Comparison of ENCODE assay signal across 8 mouse cellular contexts in the genomic region with DNA sequence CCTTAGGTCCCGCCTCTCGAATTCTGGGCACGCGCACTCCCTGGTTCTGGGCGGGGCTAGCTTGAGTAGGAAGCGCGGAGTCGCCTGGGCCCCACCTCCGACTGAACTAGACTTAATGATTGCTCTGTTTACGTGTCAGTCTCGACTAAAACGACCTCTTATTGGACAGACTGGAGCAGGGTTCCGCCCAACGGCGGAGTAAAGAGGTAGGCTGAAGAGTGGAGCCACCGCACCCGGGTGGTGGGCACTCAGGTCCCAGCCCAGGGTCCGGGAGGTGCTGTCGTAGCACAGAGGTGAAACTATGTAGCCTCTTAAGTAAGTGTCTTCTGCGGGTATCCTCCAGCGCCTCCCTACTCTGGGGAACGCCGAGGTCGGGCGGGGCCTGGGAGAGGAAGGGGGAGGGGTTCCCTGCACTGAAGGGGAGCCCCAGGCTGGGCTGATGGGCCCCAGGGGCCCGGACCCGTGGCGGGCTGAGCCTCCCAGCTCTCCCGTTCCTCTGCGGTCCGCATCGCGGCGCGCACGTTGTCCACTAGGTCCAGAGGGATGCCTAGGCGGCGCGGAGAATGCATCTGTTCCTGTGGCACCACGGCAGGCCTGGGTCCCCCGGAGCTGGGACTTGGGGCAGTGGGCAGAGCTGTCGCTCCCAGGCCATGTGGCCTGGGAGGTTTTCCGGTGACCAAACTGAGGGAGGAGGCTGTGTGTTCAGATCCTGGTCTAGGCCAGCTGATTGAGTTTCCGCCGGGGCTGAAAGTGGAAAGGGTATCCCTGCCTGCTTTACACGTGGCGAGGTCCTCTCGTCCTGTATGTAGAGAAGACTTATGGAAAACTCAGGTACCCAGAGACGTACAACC. TPM values are rescaled to one million over a fixed set of nuclear protein-coding genes. Genes with fewer than 3 reads are reported as not detected.
DNase-seq lines count a peak whose midpoint lies in the region; ATAC-seq lines count a peak whose summit lies in the region.

A gene (plus strand): TSS at position 190 of the 851 bp plus-strand sequence.

- H3K4me3 ChIP-seq in forebrain, embryonic 14.5 days (ENCODE audit: low read depth, low read length): peak within 1 kb of the TSS; percentile 77
- peak within 1 kb of the TSS; percentile 89 for H3K4me3 ChIP-seq in neural tube, embryonic 15.5 days (replicated peaks)

- peak; percentile 99 for ATAC-seq in forebrain, embryonic 14.5 days
- peak; percentile 98 for ATAC-seq in neural tube, embryonic 15.5 days (ENCODE audit: low FRiP score)

- peaks cover 29% of the 10 kb centered on the region for H3K27me3 ChIP-seq in forebrain, embryonic 14.5 days (replicated peaks; ENCODE audit: control insufficient read depth, insufficient read depth, low read length)
- peaks cover 38% of the 10 kb centered on the region for H3K27me3 ChIP-seq in neural tube, embryonic 15.5 days (replicated peaks)

- no peaks in the 10 kb centered on the region for H3K9me3 ChIP-seq in forebrain, embryonic 14.5 days (replicated peaks; ENCODE audit: control insufficient read depth, low read length)
- H3K9me3 ChIP-seq in neural tube, embryonic 15.5 days (replicated peaks): no peaks in the 10 kb centered on the region

- peak; percentile 98 for DNase-seq in ES-CJ7 (ENCODE audit: low read depth, low spot score)
- DNase-seq in cerebellum, adult 11 months: peak; percentile 92
- DNase-seq in forebrain, embryonic 14.5 days (ENCODE audit: low spot score): peak; percentile 98
- DNase-seq in heart, postnatal 14 days: peak; percentile 91 to 95
- peak; percentile 97 for DNase-seq in layer of hippocampus, adult 11-12 months (ENCODE audit: low spot score)
- peak; percentile 97 for DNase-seq in lung, adult 18-20 months
- peak; percentile 92 for DNase-seq in testis, postnatal 14 days (ENCODE audit: low spot score)

- H3K4me1 ChIP-seq in forebrain, embryonic 14.5 days (ENCODE audit: control insufficient read depth, insufficient read depth, low read length): peaks cover 9% of the 10 kb centered on the region
- H3K4me1 ChIP-seq in neural tube, embryonic 15.5 days: peaks cover 37% of the 10 kb centered on the region

- no peak within 1 kb of the TSS; the same call in 1 of the 2 replicates for H3K27ac ChIP-seq in forebrain, embryonic 14.5 days (ENCODE audit: low read depth, low read length)
- peak within 1 kb of the TSS; percentile 78 for H3K27ac ChIP-seq in neural tube, embryonic 15.5 days (replicated peaks)

- H3K36me3 ChIP-seq in forebrain, embryonic 14.5 days (ENCODE audit: control insufficient read depth, insufficient read depth, low read length): no peaks in the 10 kb centered on the region
- H3K36me3 ChIP-seq in neural tube, embryonic 15.5 days: no peaks in the 10 kb centered on the region

- peak within 1 kb of the TSS; percentile 99 for H3K4me2 ChIP-seq in forebrain, embryonic 14.5 days (ENCODE audit: low read length)
- peak within 1 kb of the TSS; percentile 100 for H3K4me2 ChIP-seq in neural tube, embryonic 15.5 days

- intact Hi-C loops in heart, postnatal 14 days (cut with DNase I): loop anchor here (5.0 to 10.0 kb wide), 2 partner anchors 34 to 251 kb away; a partner anchor contains a TSS

- H3K9ac ChIP-seq in forebrain, embryonic 14.5 days (ENCODE audit: low read length): peak within 1 kb of the TSS; percentile 76
- peak within 1 kb of the TSS; percentile 84 for H3K9ac ChIP-seq in neural tube, embryonic 15.5 days (replicated peaks)

- WGBS in forebrain, embryonic 14.5 days: under 1% methylated on average over 49 of the region's 49 CpGs
- under 1% methylated on average over 49 of the region's 49 CpGs for WGBS in neural tube, embryonic 15.5 days

RNA-seq across cellular contexts. Expression of the gene that starts here (rescaled TPM):
- polyA plus RNA-seq in forebrain, embryonic 14.5 days (2014; fragmentation: Nextera tagmentation; extraction: Ambion mirVana): 21.8 and 26.3 TPM in 2 replicates
- total RNA-seq in heart, postnatal 14 days (2021): 10 to 100 TPM; 15.6 to 15.8 TPM
- polyA plus RNA-seq in neural tube, embryonic 15.5 days (2015; fragmentation: Nextera tagmentation; extraction: Ambion mirVana): 16.8 and 21.3 TPM in 2 replicates
